Mouse (Mus musculus) embryonic fibroblast, embryonic 13.5 days (primary cell): ENCODE data around the gene Tmem191c.

Experiments used
- CTCF ChIP-seq: IDR thresholded peaks from 2 replicates; pipeline ENCODE4 v1.5.1; 2011; ENCODE audit warnings: mild to moderate bottlenecking, control low read depth, low read length, moderate library complexity, borderline replicate concordance; ENCODE audit not compliant: insufficient read depth
- POLR2A ChIP-seq: IDR thresholded peaks from 2 replicates; pipeline ENCODE4 v1.6.1; 2011; ENCODE audit warnings: low read depth, mild to moderate bottlenecking, control low read depth, low read length, moderate library complexity

DNA sequence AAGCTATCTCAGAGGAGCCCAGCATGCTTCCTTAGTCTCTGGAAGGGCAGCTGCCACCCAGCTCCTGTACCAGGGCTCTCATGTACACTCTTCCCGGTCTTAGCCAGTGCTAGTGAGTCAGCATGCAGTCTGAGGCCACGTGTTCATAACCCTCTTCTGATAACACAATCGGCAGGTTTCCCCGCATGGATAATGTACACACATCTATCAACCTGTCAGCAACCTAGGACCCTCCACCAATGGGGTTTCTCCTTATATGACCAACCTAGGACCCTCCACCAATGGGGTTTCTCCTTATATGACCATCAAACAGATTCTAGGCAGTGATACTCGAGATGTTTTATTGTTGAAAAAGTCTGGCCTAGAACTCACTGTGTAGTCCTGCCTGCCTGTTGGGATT lies 7.9 kb upstream of the Tmem191c start:
- TF ChIP-seq CTCF (no peak), POLR2A (no peak)
